ENCODE assay signal across 8 mouse cellular contexts in the genomic region with DNA sequence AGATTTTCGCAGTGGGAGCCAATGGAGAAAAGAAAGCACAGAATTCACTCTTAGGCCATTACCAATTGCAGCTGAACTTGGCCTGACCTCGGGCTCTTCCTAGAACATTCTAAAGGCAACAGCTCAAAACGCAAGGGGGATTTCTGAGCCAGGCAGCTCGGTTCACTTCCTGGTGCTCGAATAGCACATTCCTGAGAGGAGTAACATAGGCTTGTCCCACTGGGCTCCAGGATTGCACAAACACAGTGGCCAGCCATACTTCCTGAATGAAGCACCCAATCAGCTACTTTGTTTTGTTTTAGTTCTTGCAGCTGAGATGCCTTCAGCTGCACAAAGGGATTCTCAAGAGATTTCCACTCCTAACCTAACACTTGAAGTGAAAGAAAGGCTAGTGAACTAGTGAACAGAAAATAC. TPM values are rescaled to one million over a fixed set of nuclear protein-coding genes. Genes with fewer than 3 reads are reported as not detected.
DNase-seq lines count a peak whose midpoint lies in the region; ATAC-seq and TF ChIP-seq lines count a peak whose summit lies in the region.

No protein-coding gene starts in this region.

- 75% methylated on average over 5 of the region's 5 CpGs for WGBS in thymus, adult 2 months
- 31% methylated on average over 5 of the region's 5 CpGs for WGBS in liver, postnatal 0 days (ENCODE audit: insufficient replicate concordance)

- no peaks in the 10 kb centered on the region for H3K36me3 ChIP-seq in thymus, adult 2 months (ENCODE audit: control insufficient read depth, insufficient read depth, low read length)
- H3K36me3 ChIP-seq in liver, postnatal 0 days (replicated peaks; ENCODE audit: insufficient read depth, low read length), result no peaks in the 10 kb centered on the region

- TF ChIP-seq POLR2A in thymus, adult 2 months (IDR thresholded peaks at IDR 0.05; ENCODE audit: control insufficient read depth, extremely low read depth, insufficient read depth, low read length, poor library complexity), result no peak

- peak overlapping the region; percentile 46 for H3K4me2 ChIP-seq in liver, postnatal 0 days (ENCODE audit: low read depth, low read length)

- H3K27ac ChIP-seq in thymus, adult 2 months (ENCODE audit: control insufficient read depth, insufficient read depth, low read length), result peak overlapping the region; percentile 51; the same call in 1 of the 2 replicates
- peak overlapping the region; percentile 73 for H3K27ac ChIP-seq in liver, postnatal 0 days (ENCODE audit: low read depth)

- ATAC-seq in liver, postnatal 0 days, result peak; percentile 71
- ATAC-seq in erythroid progenitor cell, adult 5-6 weeks (replicated peaks; ENCODE audit: low FRiP score, poor library complexity, severe bottlenecking), result no peak
- ATAC-seq in CD4-positive, CD25-positive, alpha-beta regulatory T cell, adult 4 months, result no peak
- ATAC-seq in activated CD4-positive, CD25-positive, alpha-beta regulatory T cell, adult 4 months, result no peak

- H3K9me3 ChIP-seq in liver, postnatal 0 days (ENCODE audit: low read length), result no peaks in the 10 kb centered on the region

- no peak for TF ChIP-seq CTCF in thymus, adult 2 months (IDR thresholded peaks at IDR 0.05; ENCODE audit: borderline replicate concordance, control insufficient read depth, extremely low read depth, insufficient read depth, low read length, poor library complexity)
- TF ChIP-seq CTCF in liver, postnatal 0 days (IDR thresholded peaks at IDR 0.05; ENCODE audit: low read depth), result no peak

- no peaks in the 10 kb centered on the region for H3K4me1 ChIP-seq in thymus, adult 2 months (replicated peaks; ENCODE audit: control insufficient read depth, insufficient read depth, low read length)
- peaks cover 18% of the 10 kb centered on the region for H3K4me1 ChIP-seq in liver, postnatal 0 days (ENCODE audit: insufficient read depth)

- no peak for DNase-seq in thymus, adult 2 months
- DNase-seq in thymus, postnatal 0 days (ENCODE audit: low spot score), result no peak
- peak; percentile 83 for DNase-seq in gastrocnemius, postnatal 25 days
- DNase-seq in kidney, adult 11 months, result peak; percentile 77
- no peak for DNase-seq in liver, postnatal 0 days

- no peak overlapping the region for H3K4me3 ChIP-seq in thymus, adult 2 months (ENCODE audit: control insufficient read depth, insufficient read depth, low read length)
- 0 out of 2 replicates have a peak overlapping the region, but pooled peaks have one; percentile 3 for H3K4me3 ChIP-seq in liver, postnatal 0 days (ENCODE audit: low read depth, low read length)

- H3K27me3 ChIP-seq in thymus, adult 2 months (ENCODE audit: control insufficient read depth, insufficient read depth, low read length), result no peaks in the 10 kb centered on the region
- H3K27me3 ChIP-seq in liver, postnatal 0 days (ENCODE audit: insufficient read depth, low read length), result no peaks in the 10 kb centered on the region

- no peak overlapping the region for H3K9ac ChIP-seq in liver, postnatal 0 days (replicated peaks)

- TF ChIP-seq EP300 in liver, postnatal 0 days (IDR thresholded peaks at IDR 0.05; ENCODE audit: low read depth), result no peak

RNA-seq across cellular contexts. Expression of a gene that starts 40.1 kb away (rescaled TPM):
- 58.4 and 59.8 TPM in 2 replicates for polyA plus RNA-seq in thymus, adult 2 months (2012; rRNA removed)
- polyA plus RNA-seq in thymus, postnatal 0 days (2015; fragmentation: Nextera tagmentation; extraction: Ambion mirVana), result 32.8 and 37.1 TPM in 2 replicates
- 10 to 100 TPM; 80.3 to 84.8 TPM for total RNA-seq in gastrocnemius, postnatal 25 days (2021)
- 29.0 and 31.3 TPM in 2 replicates for polyA plus RNA-seq in liver, postnatal 0 days (2015; fragmentation: Nextera tagmentation; extraction: Ambion mirVana)
- 25.6 and 28.8 TPM in 2 replicates for total RNA-seq in erythroid progenitor cell, adult 5-6 weeks (2015; ENCODE audit: low replicate concordance)
- total RNA-seq in erythroid progenitor cell, adult 5-6 weeks (2017; ENCODE audit: low replicate concordance), result 14.3 and 17.8 TPM in 2 replicates
- polyA plus RNA-seq in CD4-positive, CD25-positive, alpha-beta regulatory T cell, adult 4 months (2017; shearing (Covaris generic)), result under 1 TPM; 0.20 to 0.30 TPM
- under 1 TPM; 0.07 to 0.22 TPM for polyA plus RNA-seq in activated CD4-positive, CD25-positive, alpha-beta regulatory T cell, adult 4 months (2017; shearing (Covaris generic))

Comparison
In these comparisons a context has a peak if more than half of its experiments do, and no peak if none do; other contexts are left out.
1. DNase-seq: peak in gastrocnemius, postnatal 25 days (single experiment) and kidney, adult 11 months (single experiment); none in thymus, adult 2 months (single experiment), thymus, postnatal 0 days (single experiment) and liver, postnatal 0 days (single experiment).
2. RNA of a gene that starts 40.1 kb away (polyA plus RNA-seq): 58.4 to 59.8 TPM in thymus, adult 2 months, 32.8 to 37.1 TPM in thymus, postnatal 0 days and 29.0 to 31.3 TPM in liver, postnatal 0 days; 0.20 to 0.30 TPM in CD4-positive, CD25-positive, alpha-beta regulatory T cell, adult 4 months and 0.07 to 0.22 TPM in activated CD4-positive, CD25-positive, alpha-beta regulatory T cell, adult 4 months; every median in the first group is over 10 times any median in the second.